Mouse (Mus musculus) hindbrain, embryonic 15.5 days (tissue): ENCODE results near the gene Cpne5. TPM values are rescaled to one million over a fixed set of nuclear protein-coding genes. Genes with fewer than 3 reads are reported as not detected.

Experiments
- ATAC-seq: fragments of 200-750 bp; cut with Nextera tagmentation; 2 replicates; pipeline ENCODE4 v1.8.0; 2017; ENCODE audit warnings: low read depth, moderate number of reproducible peaks, moderate TSS enrichment; ENCODE audit not compliant: low FRiP score
- H3K27ac ChIP-seq: fragments of 300-500 bp; sonication (generic); replicated peaks from 2 replicates; pipeline ENCODE4 v1.5.1; 2015; ENCODE audit warnings: mild to moderate bottlenecking, inconsistent platforms
- H3K27me3 ChIP-seq: fragments of 300-500 bp; sonication (generic); 2 replicates; pipeline ENCODE4 v1.6.1; 2015; ENCODE audit warnings: control low read depth, inconsistent platforms
- H3K36me3 ChIP-seq: fragments of 300-500 bp; sonication (generic); 2 replicates; pipeline ENCODE4 v1.6.1; 2015; ENCODE audit warnings: control low read depth, inconsistent platforms
- H3K4me1 ChIP-seq: fragments of 300-500 bp; sonication (generic); replicated peaks from 2 replicates; pipeline ENCODE4 v1.6.1; 2015; ENCODE audit warnings: control low read depth, inconsistent platforms
- H3K4me2 ChIP-seq: fragments of 300-500 bp; sonication (generic); 2 replicates; pipeline ENCODE4 v1.6.1; 2015; ENCODE audit warnings: moderate library complexity, mild to moderate bottlenecking, inconsistent platforms
- H3K4me3 ChIP-seq: fragments of 300-500 bp; sonication (generic); 2 replicates; pipeline ENCODE4 v1.5.1; 2015; ENCODE audit warnings: mild to moderate bottlenecking, inconsistent platforms
- H3K9ac ChIP-seq: fragments of 300-500 bp; sonication (generic); 2 replicates; pipeline ENCODE4 v1.6.1; 2015; ENCODE audit warnings: inconsistent platforms
- H3K9me3 ChIP-seq: fragments of 300-500 bp; sonication (generic); 2 replicates; pipeline ENCODE4 v1.6.1; 2016; ENCODE audit warnings: control low read depth, inconsistent platforms
- WGBS: fragments of 180-500 bp; shearing (Covaris S2); methylation state at CpG from one replicate; pipeline ENCODE4 v1.1.7; 2015; 5-methylcytosine and 5-hydroxymethylcytosine counted together
- polyA plus RNA-seq: library from polyadenylated mRNA; unstranded; fragments of >200 nt; fragmentation: Nextera tagmentation; extraction: Ambion mirVana; gene quantifications from 2 replicates; pipeline ENCODE4 v1.2.1, GENCODE M21; 2015

Cpne5 gene
- polyA plus RNA-seq, 1 experiment from 2014 or later: 42.6 TPM

- no peak overlapping the region for H3K4me2 ChIP-seq
- no peak for ATAC-seq
- no peak overlapping the region for H3K9ac ChIP-seq
- H3K9me3 ChIP-seq: no peaks in the 10 kb centered on the region
- H3K4me3 ChIP-seq: no peak overlapping the region
- H3K36me3 ChIP-seq: no peaks in the 10 kb centered on the region
- 0 out of 2 replicates have a peak, but pooled peaks cover 2% of the 10 kb centered on the region for H3K4me1 ChIP-seq
- 80% methylated on average over 10 of the region's 10 CpGs for WGBS
- no peak overlapping the region for H3K27ac ChIP-seq
- H3K27me3 ChIP-seq: peaks cover 9% of the 10 kb centered on the region; the same call in 1 of the 2 replicates
These were observed 6.9 kb downstream of the Cpne5 start for GRCm38 (mm10) chr17:29231109-29231508.

- 47% methylated on average over 14 of the region's 14 CpGs for WGBS
- Histone ChIP-seq H3K36me3 (no peaks in the 10 kb centered on the region), H3K4me1 (peaks cover 12% of the 10 kb centered on the region; the same call in 1 of the 2 replicates), H3K4me3 (no peak overlapping the region), H3K9ac (no peak overlapping the region), H3K27ac (no peak overlapping the region), H3K27me3 (no peaks in the 10 kb centered on the region), H3K4me2 (no peak overlapping the region), H3K9me3 (no peaks in the 10 kb centered on the region)
- 0 out of 2 replicates have a peak, but pooled peaks have one; percentile 19 for ATAC-seq
These were observed 17.3 kb downstream of the Cpne5 start for GRCm38 (mm10) chr17:29220631-29221030.

- no peak for ATAC-seq
- 76% methylated on average over 5 of the region's 5 CpGs for WGBS
- Histone ChIP-seq H3K4me2 (no peak overlapping the region), H3K27me3 (no peaks in the 10 kb centered on the region), H3K36me3 (no peaks in the 10 kb centered on the region), H3K4me3 (no peak overlapping the region), H3K9ac (no peak overlapping the region), H3K27ac (no peak overlapping the region), H3K4me1 (peaks cover 38% of the 10 kb centered on the region), H3K9me3 (no peaks in the 10 kb centered on the region)
These were observed 19.9 kb downstream of the Cpne5 start for GRCm38 (mm10) chr17:29218017-29218416.

GRCm38 (mm10) chr17:29216078-29216477, 21.9 kb downstream of the Cpne5 start:
- H3K36me3 ChIP-seq: no peaks in the 10 kb centered on the region
- no peaks in the 10 kb centered on the region for H3K27me3 ChIP-seq
- H3K9ac ChIP-seq: no peak overlapping the region
- ATAC-seq: no peak
- H3K4me2 ChIP-seq: no peak overlapping the region
- H3K9me3 ChIP-seq: no peaks in the 10 kb centered on the region
- H3K4me1 ChIP-seq: peaks cover 42% of the 10 kb centered on the region
- WGBS: 53% methylated on average over 7 of the region's 7 CpGs
- H3K27ac ChIP-seq: no peak overlapping the region
- no peak overlapping the region for H3K4me3 ChIP-seq

- Histone ChIP-seq H3K4me2 (no peak overlapping the region), H3K27ac (peak overlapping the region; percentile 75), H3K36me3 (no peaks in the 10 kb centered on the region), H3K27me3 (no peaks in the 10 kb centered on the region), H3K9me3 (no peaks in the 10 kb centered on the region), H3K4me1 (peaks cover 37% of the 10 kb centered on the region), H3K4me3 (no peak overlapping the region), H3K9ac (no peak overlapping the region)
- WGBS: 25% methylated on average over 10 of the region's 10 CpGs
- no peak for ATAC-seq
These were observed 23.3 kb downstream of the Cpne5 start for GRCm38 (mm10) chr17:29214655-29215054.

GRCm38 (mm10) chr17:29214193-29214456, 23.8 kb downstream of the Cpne5 start:
- Histone ChIP-seq H3K9me3 (no peaks in the 10 kb centered on the region), H3K4me2 (no peak overlapping the region), H3K9ac (no peak overlapping the region), H3K36me3 (no peaks in the 10 kb centered on the region), H3K27ac (peak overlapping the region; percentile 75), H3K4me1 (peaks cover 37% of the 10 kb centered on the region), H3K27me3 (no peaks in the 10 kb centered on the region), H3K4me3 (no peak overlapping the region)
- WGBS: 37% methylated on average over 4 of the region's 4 CpGs
- ATAC-seq: no peak; the same call in 1 of the 2 replicates

DNA sequence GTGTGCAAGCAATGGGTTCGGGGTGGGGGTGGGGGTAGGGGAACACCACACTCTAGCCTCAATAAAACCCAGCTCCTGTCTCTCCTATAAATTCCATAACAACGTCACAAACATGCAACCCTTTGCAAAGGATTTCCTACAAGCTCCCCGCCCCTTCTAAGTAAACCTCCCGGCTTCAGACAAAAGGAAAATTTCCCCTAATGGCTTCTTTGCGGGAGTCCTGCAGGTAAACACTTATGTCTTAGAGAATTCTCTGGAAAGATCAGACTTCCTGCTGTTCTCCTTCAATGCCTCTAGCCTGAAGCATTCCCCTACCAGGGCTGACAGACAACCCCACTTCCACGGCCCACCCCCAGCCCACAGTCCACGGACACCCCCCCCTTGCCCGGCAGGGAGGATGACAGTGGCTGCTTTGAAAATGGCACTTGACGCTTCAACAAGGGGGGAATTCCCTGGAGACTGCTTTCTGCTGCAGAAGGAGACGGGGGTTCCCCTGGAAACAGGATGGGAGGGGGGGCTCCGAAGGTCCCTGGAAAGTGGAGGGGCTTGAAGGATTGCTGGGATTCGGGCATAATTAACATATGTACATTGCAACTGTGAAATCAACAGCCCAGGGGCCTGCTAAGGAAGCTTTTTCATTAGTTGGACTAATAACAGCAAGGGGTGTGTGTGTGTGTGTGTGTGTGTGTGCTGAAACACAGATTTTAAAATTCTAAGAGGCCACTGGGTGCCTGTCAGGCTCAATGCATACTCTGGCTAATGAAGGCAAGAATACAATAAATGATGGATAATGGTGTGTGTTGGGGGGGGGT, 24.4 kb downstream of the Cpne5 start:
- Histone ChIP-seq H3K27me3 (no peaks in the 10 kb centered on the region), H3K4me1 (peaks cover 37% of the 10 kb centered on the region), H3K27ac (peak overlapping the region; percentile 75), H3K9ac (no peak overlapping the region), H3K4me2 (peak overlapping the region; percentile 27), H3K9me3 (no peaks in the 10 kb centered on the region), H3K4me3 (no peak overlapping the region), H3K36me3 (no peaks in the 10 kb centered on the region)
- 3% methylated on average over 12 of the region's 12 CpGs for WGBS
- peak; percentile 51 for ATAC-seq

- WGBS: 54% methylated on average over 7 of the region's 7 CpGs
- no peak overlapping the region for H3K4me3 ChIP-seq
- H3K9ac ChIP-seq: no peak overlapping the region
- no peaks in the 10 kb centered on the region for H3K27me3 ChIP-seq
- no peaks in the 10 kb centered on the region for H3K36me3 ChIP-seq
- H3K27ac ChIP-seq: no peak overlapping the region
- no peak for ATAC-seq
- H3K4me1 ChIP-seq: peaks cover 37% of the 10 kb centered on the region
- H3K4me2 ChIP-seq: no peak overlapping the region
- no peaks in the 10 kb centered on the region for H3K9me3 ChIP-seq
These were observed 26.1 kb downstream of the Cpne5 start for GRCm38 (mm10) chr17:29211836-29212235.

GRCm38 (mm10) chr17:29210037-29210436, 27.9 kb downstream of the Cpne5 start:
- H3K9me3 ChIP-seq: no peaks in the 10 kb centered on the region
- H3K9ac ChIP-seq: no peak overlapping the region
- no peak for ATAC-seq

GRCm38 (mm10) chr17:29206052-29206451, 31.9 kb downstream of the Cpne5 start:
- H3K4me2 ChIP-seq: no peak overlapping the region
- ATAC-seq: no peak
- H3K9ac ChIP-seq: no peak overlapping the region
- H3K4me3 ChIP-seq: no peak overlapping the region
- WGBS: 80% methylated on average over 7 of the region's 7 CpGs
- no peaks in the 10 kb centered on the region for H3K9me3 ChIP-seq
- no peak overlapping the region for H3K27ac ChIP-seq
- no peaks in the 10 kb centered on the region for H3K36me3 ChIP-seq
- H3K27me3 ChIP-seq: no peaks in the 10 kb centered on the region
- no peaks in the 10 kb centered on the region for H3K4me1 ChIP-seq

More at GRCm38 (mm10) chr17:29210037-29210436, 27.9 kb downstream of the Cpne5 start:
- no peaks in the 10 kb centered on the region for H3K36me3 ChIP-seq
- WGBS: 96% methylated on average over 3 of the region's 3 CpGs
- H3K4me1 ChIP-seq: peaks cover 24% of the 10 kb centered on the region
- H3K4me3 ChIP-seq: no peak overlapping the region
- no peaks in the 10 kb centered on the region for H3K27me3 ChIP-seq
- no peak overlapping the region for H3K27ac ChIP-seq
- no peak overlapping the region for H3K4me2 ChIP-seq

DNA sequence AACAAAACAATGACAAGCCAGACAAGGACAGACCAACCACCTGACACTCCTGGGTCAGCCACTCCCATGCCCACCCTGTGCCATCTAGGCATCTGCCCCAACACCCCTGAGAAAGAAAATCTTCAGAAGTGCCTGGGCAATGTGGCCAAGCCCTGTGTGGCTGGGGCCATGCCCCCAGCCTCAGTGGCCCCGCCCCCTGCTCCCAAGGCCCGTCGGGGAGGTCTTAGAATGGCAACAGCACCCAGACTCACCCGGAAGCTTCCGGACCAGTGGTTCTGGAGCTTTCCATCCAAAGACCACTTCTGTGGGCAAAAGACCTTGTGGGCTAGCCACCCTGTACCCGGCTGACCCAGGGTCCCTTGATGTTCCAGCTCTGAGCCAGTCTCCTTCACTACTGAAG, 35.4 kb downstream of the Cpne5 start:
- no peak; the same call in 1 of the 2 replicates for ATAC-seq
- Histone ChIP-seq H3K4me2 (no peak overlapping the region), H3K4me1 (peaks cover 10% of the 10 kb centered on the region), H3K27me3 (no peaks in the 10 kb centered on the region), H3K9ac (no peak overlapping the region), H3K36me3 (no peaks in the 10 kb centered on the region), H3K4me3 (no peak overlapping the region), H3K9me3 (no peaks in the 10 kb centered on the region), H3K27ac (no peak overlapping the region)
- WGBS: 85% methylated on average over 6 of the region's 6 CpGs

DNA sequence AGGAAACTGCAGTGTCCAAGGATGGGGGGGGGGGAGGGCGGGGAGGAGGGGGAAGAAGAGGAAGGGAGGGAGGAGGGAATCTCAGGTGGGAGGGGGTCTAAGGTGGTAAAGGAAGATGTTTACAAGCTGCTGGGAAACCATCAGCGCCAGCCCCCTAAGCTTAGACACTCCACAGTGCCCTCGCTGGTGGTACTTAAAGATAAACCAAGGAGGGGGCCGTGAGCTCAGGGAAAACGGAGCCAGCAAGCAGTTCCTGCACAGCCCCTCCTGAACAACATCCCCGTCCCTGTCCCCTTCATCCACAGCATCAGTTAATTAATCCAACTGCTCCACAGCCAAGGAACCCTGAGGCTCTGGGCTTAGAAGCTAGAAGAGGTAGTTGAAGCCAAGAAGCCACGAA, 38.1 kb downstream of the Cpne5 start:
- Histone ChIP-seq H3K4me2 (no peak overlapping the region), H3K9ac (0 out of 2 replicates have a peak overlapping the region, but pooled peaks have one; percentile 22), H3K27ac (peak overlapping the region; percentile 40), H3K9me3 (no peaks in the 10 kb centered on the region), H3K27me3 (no peaks in the 10 kb centered on the region), H3K36me3 (no peaks in the 10 kb centered on the region), H3K4me3 (no peak overlapping the region), H3K4me1 (peaks cover 10% of the 10 kb centered on the region)
- 49% methylated on average over 6 of the region's 7 CpGs for WGBS
- 0 out of 2 replicates have a peak, but pooled peaks have one; percentile 27 for ATAC-seq
